Mouse (Mus musculus) WW6 (cell line): ENCODE measurements around the gene Gm20388.
"Not testable (repeated sequence)": the region's sequence is repeated elsewhere in the genome, so short reads cannot be mapped to it uniquely, and the experiment has no call there.

ENCODE experiments used
- DNase-seq: peaks from one replicate; pipeline ENCODE4 v3.0.0-alpha.2; 2013; ENCODE audit warnings: low read depth, low spot score

Gene Gm20388

DNA sequence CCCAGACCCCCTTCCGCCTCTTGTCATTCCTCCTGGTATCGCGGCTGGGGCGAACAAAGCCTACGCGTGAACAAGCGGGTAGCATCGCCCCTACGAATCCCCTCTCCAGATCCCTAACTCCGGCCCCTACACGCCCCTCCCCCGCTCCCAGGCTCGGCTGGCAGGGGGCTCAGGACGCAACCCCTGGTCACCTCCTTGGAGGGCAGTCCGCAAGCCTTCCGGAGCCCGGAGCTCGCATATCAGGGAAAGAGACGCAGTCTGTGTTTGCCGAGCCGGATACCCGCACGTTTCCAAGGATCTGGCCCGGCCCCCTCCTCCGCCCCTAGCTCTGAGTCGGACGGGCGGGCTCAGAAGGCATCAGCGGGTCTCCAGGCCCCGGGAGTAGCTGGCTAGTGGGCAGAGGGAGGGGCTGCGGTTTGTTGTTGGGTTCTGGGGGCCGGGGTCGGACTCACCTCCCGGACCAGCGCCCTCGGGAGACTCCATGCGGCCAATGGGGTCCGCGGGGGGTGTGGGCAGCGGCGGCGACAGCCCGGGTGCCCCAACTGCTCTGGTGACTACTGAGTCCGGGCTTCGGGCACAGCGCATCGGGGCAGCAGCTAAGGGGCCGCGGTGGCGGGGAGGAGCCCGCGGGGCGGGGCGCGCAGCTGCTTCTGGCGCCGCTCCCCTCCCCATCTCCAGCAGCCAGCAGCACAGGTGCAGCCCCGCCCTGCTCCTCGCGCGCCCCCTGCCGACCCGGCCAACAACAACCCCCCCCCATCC lies 3604.3 kb downstream of the Gm20388 start, which contains the start of gene Dbndd1:
Gene Dbndd1 (minus strand): TSS at position 683 of the 759 bp plus-strand sequence.
- peak; percentile 56 for DNase-seq

DNA sequence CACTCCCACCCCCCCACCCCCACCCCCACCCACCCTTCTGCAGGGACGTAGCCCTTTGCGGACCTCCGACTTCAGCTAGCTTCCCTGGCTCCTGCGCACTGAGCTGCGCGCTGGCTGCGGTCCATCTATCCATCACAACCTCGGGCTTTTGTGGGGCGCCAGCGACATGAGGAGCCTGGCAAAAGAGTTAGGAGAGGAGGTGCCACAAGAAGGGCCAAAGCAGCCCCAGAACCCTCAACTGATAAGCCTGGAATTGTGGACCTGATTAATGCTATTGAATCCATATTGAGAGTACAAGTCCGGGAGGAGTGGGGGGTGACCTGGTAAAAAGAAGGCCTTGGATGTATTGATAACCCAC lies 3604.9 kb downstream of the Gm20388 start:
- DNase-seq = no peak

- DNase-seq = no peak
These were observed 3606.0 kb downstream of the Gm20388 start for GRCm38 (mm10) chr8:123516596-123516995.

DNA sequence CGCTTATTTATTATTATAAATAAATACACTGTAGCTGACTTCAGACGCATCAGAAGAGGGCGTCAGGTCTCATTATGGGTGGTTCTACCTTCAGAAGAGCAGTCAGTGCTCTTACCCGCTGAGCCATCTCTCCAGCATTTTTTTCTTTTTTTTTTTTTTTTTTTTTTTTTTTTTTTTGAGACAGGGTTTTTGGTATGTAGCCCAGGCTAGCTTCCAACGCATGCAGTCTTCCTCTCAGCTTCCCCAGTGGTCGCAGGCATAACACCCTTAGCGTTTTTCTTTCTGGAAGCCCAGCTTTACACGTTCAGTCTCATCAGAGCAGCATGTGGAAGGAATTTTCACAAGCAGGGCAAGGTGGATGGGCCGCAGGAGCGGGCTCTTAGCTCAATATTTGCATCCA lies 3607.5 kb downstream of the Gm20388 start:
- no peak for DNase-seq

GRCm38 (mm10) chr8:123518667-123519066 lies 3608.0 kb downstream of the Gm20388 start, which contains the start of gene Gas8:
Gas8 (plus strand) TSS chr8:123518834.
- peak; percentile 91 for DNase-seq

GRCm38 (mm10) chr8:123520048-123520447 lies 3609.4 kb downstream of the Gm20388 start:
- not testable (repeated sequence) for DNase-seq

DNA sequence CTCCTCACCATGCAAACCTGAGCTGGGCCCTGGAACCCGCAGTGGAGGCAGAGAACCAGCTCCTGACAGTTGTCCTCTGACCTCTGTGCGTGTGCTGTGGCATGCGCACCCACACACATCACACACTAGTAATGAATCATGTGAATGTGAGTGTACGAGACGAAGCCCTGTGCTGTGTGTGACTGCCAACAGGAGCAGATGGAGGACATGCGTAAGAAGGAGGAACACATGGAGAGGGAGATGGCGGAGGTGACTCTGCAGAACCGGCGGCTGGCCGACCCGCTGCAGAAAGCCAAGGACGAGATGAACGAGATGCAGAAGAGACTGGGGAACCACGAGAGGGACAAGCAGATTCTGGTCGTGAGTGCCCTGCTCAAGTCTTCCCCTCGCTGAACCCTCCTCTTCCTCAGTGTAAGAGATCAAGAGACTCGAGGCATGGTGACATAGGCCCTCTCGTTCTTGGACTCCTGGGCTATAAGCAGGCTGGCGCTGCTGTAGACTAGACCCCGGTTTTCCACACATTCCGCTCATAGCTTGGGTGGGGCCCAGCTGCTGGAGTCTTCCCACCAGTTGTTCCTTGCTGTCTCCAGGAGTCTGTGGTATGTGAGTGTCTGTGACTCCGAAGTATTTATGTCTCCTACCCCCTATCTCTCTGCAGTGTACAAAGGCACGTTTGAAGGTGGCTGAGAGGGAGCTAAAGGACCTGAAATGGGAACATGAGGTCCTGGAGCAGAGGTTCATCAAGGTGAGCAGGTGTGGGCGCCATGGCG lies 3617.3 kb downstream of the Gm20388 start:
- no peak for DNase-seq

GRCm38 (mm10) chr8:123536242-123536989 lies 3625.8 kb downstream of the Gm20388 start:
- no peak for DNase-seq

DNA sequence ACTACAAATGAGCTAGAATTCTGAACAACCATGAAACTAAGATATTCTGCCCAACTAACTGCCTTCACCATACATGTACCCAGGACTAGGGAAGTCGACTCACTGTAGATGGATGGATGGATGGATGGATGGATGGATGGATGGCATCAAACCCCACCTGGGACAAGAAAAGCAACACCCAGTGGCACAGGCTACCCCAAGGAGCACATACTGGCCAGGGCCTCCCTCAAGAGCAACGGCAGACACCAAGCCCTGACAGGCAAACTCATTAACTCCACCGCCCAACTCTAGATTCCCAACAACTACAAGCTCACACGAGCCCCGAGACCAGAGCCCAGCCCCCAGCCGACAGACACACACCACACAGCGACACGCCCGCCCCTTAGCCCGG lies 3626.3 kb downstream of the Gm20388 start:
- no peak for DNase-seq

- DNase-seq = not testable (repeated sequence)
These were observed 3627.0 kb downstream of the Gm20388 start for GRCm38 (mm10) chr8:123537641-123538040.

DNA sequence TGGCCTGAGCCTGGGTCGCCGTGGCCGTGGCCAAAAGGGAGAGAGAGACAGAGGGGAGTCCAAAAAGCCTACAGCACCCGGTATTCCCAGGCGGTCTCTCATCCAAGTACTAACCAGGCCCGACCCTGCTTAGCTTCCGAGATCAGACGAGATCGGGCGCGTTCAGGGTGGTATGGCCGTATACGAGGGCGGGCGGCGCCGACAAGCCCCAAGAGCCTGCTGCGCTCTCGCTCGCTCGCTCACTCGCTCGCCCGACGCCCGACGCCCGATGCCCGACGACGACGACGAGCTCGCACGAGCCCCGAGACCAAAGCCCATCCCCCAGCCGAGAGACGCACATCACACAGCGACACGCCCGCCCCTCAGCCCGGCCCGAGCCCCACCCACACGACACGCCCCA lies 3653.6 kb downstream of the Gm20388 start:
- not testable (repeated sequence) for DNase-seq

DNA sequence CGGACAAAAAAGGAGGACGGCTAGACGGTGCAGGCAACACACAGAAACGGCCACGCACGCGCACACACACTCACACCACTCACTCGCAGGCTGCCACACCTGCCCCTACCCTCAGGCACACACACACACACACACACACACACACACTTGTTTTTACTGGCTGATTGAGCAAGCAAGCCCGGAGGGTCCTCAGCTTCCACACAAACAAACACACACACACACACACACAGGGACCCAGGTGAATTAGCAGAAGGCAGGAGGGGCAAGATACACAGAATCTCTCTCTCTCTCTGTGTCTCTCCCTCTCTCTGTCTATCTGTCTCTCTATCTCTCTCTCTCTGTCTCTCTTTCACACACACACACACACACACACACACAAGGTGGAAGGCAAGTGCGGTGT lies 3664.7 kb downstream of the Gm20388 start:
- not testable (repeated sequence) for DNase-seq

DNA sequence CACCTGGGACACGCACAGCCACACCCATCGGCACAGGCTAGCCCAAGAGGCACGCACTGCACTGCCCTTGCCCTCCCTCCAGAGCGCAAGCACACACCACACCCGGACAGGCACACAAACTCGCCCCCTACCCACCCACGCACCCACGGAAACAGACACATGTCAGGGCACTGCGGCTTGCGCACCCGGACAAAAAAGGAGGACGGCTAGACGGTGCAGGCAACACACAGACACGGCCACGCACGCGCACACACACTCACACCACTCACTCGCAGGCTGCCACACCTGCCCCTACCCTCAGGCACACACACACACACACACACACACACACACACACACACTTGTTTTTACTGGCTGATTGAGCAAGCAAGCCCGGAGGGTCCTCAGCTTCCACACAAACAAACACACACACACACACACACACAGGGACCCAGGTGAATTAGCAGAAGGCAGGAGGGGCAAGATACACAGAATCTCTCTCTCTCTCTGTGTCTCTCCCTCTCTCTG lies 3690.1 kb downstream of the Gm20388 start:
- not testable (repeated sequence) for DNase-seq

DNA sequence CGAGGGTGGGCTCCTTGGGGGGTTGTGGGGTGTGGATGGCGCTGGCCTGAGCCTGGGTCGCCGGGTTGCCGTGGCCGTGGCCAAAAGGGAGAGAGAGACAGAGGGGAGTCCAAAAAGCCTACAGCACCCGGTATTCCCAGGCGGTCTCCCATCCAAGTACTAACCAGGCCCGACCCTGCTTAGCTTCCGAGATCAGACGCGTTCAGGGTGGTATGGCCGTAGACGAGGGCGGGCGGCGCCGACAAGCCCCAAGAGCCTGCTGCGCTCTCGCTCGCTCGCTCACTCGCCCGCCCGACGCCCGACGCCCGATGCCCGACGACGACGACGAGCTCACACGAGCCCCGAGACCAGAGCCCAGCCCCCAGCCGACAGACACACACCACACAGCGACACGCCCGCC lies 3690.8 kb downstream of the Gm20388 start:
- not testable (repeated sequence) for DNase-seq

GRCm38 (mm10) chr8:123612652-123613051 lies 3702.0 kb downstream of the Gm20388 start:
- not testable (repeated sequence) for DNase-seq

DNA sequence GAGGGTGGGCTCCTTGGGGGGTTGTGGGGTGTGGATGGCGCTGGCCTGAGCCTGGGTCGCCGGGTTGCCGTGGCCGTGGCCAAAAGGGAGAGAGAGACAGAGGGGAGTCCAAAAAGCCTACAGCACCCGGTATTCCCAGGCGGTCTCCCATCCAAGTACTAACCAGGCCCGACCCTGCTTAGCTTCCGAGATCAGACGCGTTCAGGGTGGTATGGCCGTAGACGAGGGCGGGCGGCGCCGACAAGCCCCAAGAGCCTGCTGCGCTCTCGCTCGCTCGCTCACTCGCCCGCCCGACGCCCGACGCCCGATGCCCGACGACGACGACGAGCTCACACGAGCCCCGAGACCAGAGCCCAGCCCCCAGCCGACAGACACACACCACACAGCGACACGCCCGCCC lies 3712.9 kb downstream of the Gm20388 start:
- DNase-seq = not testable (repeated sequence)

GRCm38 (mm10) chr8:123624274-123624673 lies 3713.6 kb downstream of the Gm20388 start:
- no peak for DNase-seq

DNA sequence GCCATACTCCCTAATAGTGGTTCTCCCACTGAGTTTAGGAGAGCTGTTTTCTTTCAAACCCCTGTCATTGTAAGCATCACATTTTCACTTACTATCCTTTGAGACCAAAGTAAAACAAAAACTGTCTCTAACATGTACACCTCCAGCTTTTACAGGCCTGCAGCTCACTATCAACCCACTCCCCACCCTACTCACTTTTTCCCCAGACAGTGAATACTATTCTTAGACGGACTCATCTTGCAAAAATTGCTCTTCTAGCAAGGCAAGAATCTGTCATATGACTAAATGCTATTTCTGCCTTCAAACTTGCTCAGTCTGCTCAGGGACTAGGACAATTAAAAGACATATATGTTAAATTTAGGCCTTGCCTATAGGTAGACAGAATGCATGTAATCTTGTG lies 3714.1 kb downstream of the Gm20388 start:
- DNase-seq = no peak

GRCm38 (mm10) chr8:123625717-123626116 lies 3715.1 kb downstream of the Gm20388 start:
- DNase-seq = no peak

- no peak for DNase-seq
These were observed 3716.9 kb downstream of the Gm20388 start for GRCm38 (mm10) chr8:123627410-123628147.
